Mouse (Mus musculus): Measurements from ENCODE around the gene Cxcr6.
"Not testable (repeated sequence)": the region's sequence is repeated elsewhere in the genome, so short reads cannot be mapped to it uniquely, and the experiment has no call there.

Gene Cxcr6

GRCm38 (mm10) chr9:123806267-123806666 lies at the start of gene Cxcr6:
TSS of gene Cxcr6 (plus strand) at chr9:123806475.
- no peak for DNase-seq (ENCODE audit: low spot score)

GRCm38 (mm10) chr9:123756752-123757151 lies 49.5 kb upstream of the Cxcr6 start:
- DNase-seq (ENCODE audit: low spot score) = no peak

GRCm38 (mm10) chr9:123757326-123757725 lies 48.9 kb upstream of the Cxcr6 start:
- DNase-seq (ENCODE audit: low spot score) = no peak

- DNase-seq (ENCODE audit: low spot score) = no peak
Measured at GRCm38 (mm10) chr9:123758156-123758555, 48.1 kb upstream of the Cxcr6 start.

GRCm38 (mm10) chr9:123758645-123759044 lies 47.6 kb upstream of the Cxcr6 start:
- DNase-seq (ENCODE audit: low spot score) = no peak

- DNase-seq (ENCODE audit: low spot score) = no peak
Measured at GRCm38 (mm10) chr9:123760806-123761205, 45.5 kb upstream of the Cxcr6 start.

GRCm38 (mm10) chr9:123762886-123763285 lies 43.4 kb upstream of the Cxcr6 start:
- no peak for DNase-seq (ENCODE audit: low spot score)

GRCm38 (mm10) chr9:123763771-123764170 lies 42.5 kb upstream of the Cxcr6 start:
- DNase-seq (ENCODE audit: low spot score) = no peak

- no peak for DNase-seq (ENCODE audit: low spot score)
Measured at GRCm38 (mm10) chr9:123766996-123767395, 39.3 kb upstream of the Cxcr6 start.

GRCm38 (mm10) chr9:123768443-123768842 lies 37.8 kb upstream of the Cxcr6 start:
- DNase-seq (ENCODE audit: low spot score) = no peak

- DNase-seq (ENCODE audit: low spot score) = peak; percentile 10
Measured at GRCm38 (mm10) chr9:123769532-123769931, 36.7 kb upstream of the Cxcr6 start.

- not testable (repeated sequence) for DNase-seq (ENCODE audit: low spot score)
Measured at GRCm38 (mm10) chr9:123773299-123773698, 33.0 kb upstream of the Cxcr6 start.

GRCm38 (mm10) chr9:123788855-123789529 lies 17.3 kb upstream of the Cxcr6 start:
- no peak for DNase-seq (ENCODE audit: low spot score)

- DNase-seq (ENCODE audit: low spot score) = peak; percentile 53
Measured at GRCm38 (mm10) chr9:123796174-123796573, 10.1 kb upstream of the Cxcr6 start.

- DNase-seq (ENCODE audit: low spot score) = no peak
Measured at GRCm38 (mm10) chr9:123801527-123801926, 4.7 kb upstream of the Cxcr6 start.

- DNase-seq (ENCODE audit: low spot score) = no peak
Measured at GRCm38 (mm10) chr9:123802421-123802820, 3.9 kb upstream of the Cxcr6 start.

GRCm38 (mm10) chr9:123802896-123803295 lies 3.4 kb upstream of the Cxcr6 start:
- no peak for DNase-seq (ENCODE audit: low spot score)

- DNase-seq (ENCODE audit: low spot score) = no peak
Measured at GRCm38 (mm10) chr9:123805241-123805640, 1.0 kb upstream of the Cxcr6 start.

GRCm38 (mm10) chr9:123808583-123808982 lies 2.3 kb downstream of the Cxcr6 start:
- DNase-seq (ENCODE audit: low spot score) = no peak

- no peak for DNase-seq (ENCODE audit: low spot score)
Measured at GRCm38 (mm10) chr9:123811831-123812230, 5.6 kb downstream of the Cxcr6 start.

- no peak for DNase-seq (ENCODE audit: low spot score)
Measured at GRCm38 (mm10) chr9:123814326-123814725, 8.1 kb downstream of the Cxcr6 start.

GRCm38 (mm10) chr9:123814821-123815220 lies 8.5 kb downstream of the Cxcr6 start:
- no peak for DNase-seq (ENCODE audit: low spot score)

- DNase-seq (ENCODE audit: low spot score) = no peak
Measured at GRCm38 (mm10) chr9:123815444-123815843, 9.2 kb downstream of the Cxcr6 start.

- no peak for DNase-seq (ENCODE audit: low spot score)
Measured at GRCm38 (mm10) chr9:123815996-123816395, 9.7 kb downstream of the Cxcr6 start.

All from layer of hippocampus, adult 11-12 months (tissue).